Mouse (Mus musculus): ENCODE measurements around the gene Zbtb39. TPM values are rescaled to one million over a fixed set of nuclear protein-coding genes. Genes with fewer than 3 reads are reported as not detected.
"Not testable (repeated sequence)": the region's sequence is repeated elsewhere in the genome, so short reads cannot be mapped to it uniquely, and the experiment has no call there.

Gene Zbtb39
- total RNA-seq, 2 experiments from 2014 or later: 6.6 to 7.2 TPM

GRCm38 (mm10) chr10:127763914-127764680 is 24.8 kb downstream of the Zbtb39 start:
- Histone ChIP-seq H3K4me3 (no peak overlapping the region), H3K27ac (no peak overlapping the region)
- intact Hi-C loops (cut with DNase I): no loop called here
- no peak for TF ChIP-seq CTCF (IDR thresholded peaks at IDR 0.05)
- DNase-seq: no peak

GRCm38 (mm10) chr10:127766564-127766963 is 27.2 kb downstream of the Zbtb39 start:
- H3K27ac ChIP-seq: no peak overlapping the region
- TF ChIP-seq CTCF (IDR thresholded peaks at IDR 0.05): no peak
- H3K4me3 ChIP-seq: no peak overlapping the region
- DNase-seq: no peak
- intact Hi-C loops (cut with DNase I): no loop called here

GRCm38 (mm10) chr10:127776011-127776410 is 36.7 kb downstream of the Zbtb39 start, which contains the start of gene Rdh9:
Rdh9 (plus strand) TSS chr10:127776386.
- no peak for DNase-seq
- H3K27ac ChIP-seq: no peak within 1 kb of the TSS
- no peak for TF ChIP-seq CTCF (IDR thresholded peaks at IDR 0.05)
- intact Hi-C loops (cut with DNase I): no loop called here
- H3K4me3 ChIP-seq: no peak within 1 kb of the TSS

- intact Hi-C loops (cut with DNase I); H3K27ac ChIP-seq; H3K4me3 ChIP-seq; DNase-seq: not testable (repeated sequence)
These were observed 43.0 kb downstream of the Zbtb39 start for GRCm38 (mm10) chr10:127782321-127782720.

GRCm38 (mm10) chr10:127785411-127785810 is 46.1 kb downstream of the Zbtb39 start:
- H3K4me3 ChIP-seq; DNase-seq; H3K27ac ChIP-seq; intact Hi-C loops (cut with DNase I): not testable (repeated sequence)

Other genes starting within 250 kb of the Zbtb39 start
- 100 to 1,000 TPM; 393 to 462 TPM for gene Stac3, start 237.9 kb upstream of the Zbtb39 start, total RNA-seq (2021)
- gene Ndufa4l2, start 224.6 kb upstream of the Zbtb39 start, total RNA-seq (2021): 10 to 100 TPM in 1 of 2 experiments, 1 to 10 TPM in 1; 8.1 to 16.5 TPM
- gene Shmt2, start 217.1 kb upstream of the Zbtb39 start, total RNA-seq (2021): 10 to 100 TPM; 22.7 to 28.9 TPM
- under 1 TPM; 0.17 to 0.23 TPM for gene Nxph4, start 205.0 kb upstream of the Zbtb39 start, total RNA-seq (2021)
- 10 to 100 TPM; 34.6 to 71.3 TPM for gene Lrp1, start 118.4 kb upstream of the Zbtb39 start, total RNA-seq (2021)
- gene Stat6, start 96.6 kb upstream of the Zbtb39 start, total RNA-seq (2021): 10 to 100 TPM; 17.1 to 18.9 TPM
- gene Nemp1, start 72.6 kb upstream of the Zbtb39 start, total RNA-seq (2021): 1 to 10 TPM; 1.5 to 2.1 TPM
- gene Nab2, start 71.0 kb upstream of the Zbtb39 start, total RNA-seq (2021): 1 to 10 TPM; 2.8 to 3.2 TPM
- not detected for gene Myo1a, start 34.4 kb upstream of the Zbtb39 start, total RNA-seq (2021)
- gene Tac2, start 15.1 kb upstream of the Zbtb39 start, total RNA-seq (2021): not detected
- under 1 TPM; 0.22 to 0.36 TPM for gene Gpr182, start 12.2 kb downstream of the Zbtb39 start, total RNA-seq (2021)
- gene Rdh1, start 20.2 kb downstream of the Zbtb39 start, total RNA-seq (2021): under 1 TPM; 0.05 to 0.06 TPM
- not detected for gene Rdh16f1, start 20.2 kb downstream of the Zbtb39 start, total RNA-seq (2021)
- gene Rdh9, start 36.8 kb downstream of the Zbtb39 start, total RNA-seq (2021): under 1 TPM; 0.33 to 0.48 TPM
- gene Rdh16, start 61.6 kb downstream of the Zbtb39 start, total RNA-seq (2021): not detected
- not detected for gene Rdh19, start 110.4 kb downstream of the Zbtb39 start, total RNA-seq (2021)
- gene Rdh16f2, start 126.9 kb downstream of the Zbtb39 start, total RNA-seq (2021): not detected
- not detected for gene Rdh7, start 149.3 kb downstream of the Zbtb39 start, total RNA-seq (2021)
- gene Sdr9c7, start 159.0 kb downstream of the Zbtb39 start, total RNA-seq (2021): not detected

All from gastrocnemius, adult 2 months (tissue).